Mouse (Mus musculus) lung, postnatal 0 days (tissue): ENCODE measurements at regions not wholly inside any gene's neighbourhood (a gene's known extent, or its start where the extent isn't known, plus 50 kb on each side); places are given as distances from the start of the nearest gene placed in this dataset.
"Not testable (repeated sequence)": the region's sequence is repeated elsewhere in the genome, so short reads cannot be mapped to it uniquely, and the experiment has no call there.

Experiments used
- ATAC-seq: fragments of 200-750 bp; cut with Nextera tagmentation; 2 replicates; pipeline ENCODE4 v1.8.0; 2017; ENCODE audit warnings: moderate library complexity
- DNase-seq: peaks from one replicate; pipeline ENCODE4 v3.0.0-alpha.2; 2016; ENCODE audit warnings: low spot score
- H3K27ac ChIP-seq: fragments of 300-500 bp; sonication (generic); 2 replicates; pipeline ENCODE4 v1.5.1; 2014; ENCODE audit warnings: antibody characterized with exemption, mild to moderate bottlenecking, low read length, mixed read lengths
- H3K27me3 ChIP-seq: fragments of 300-500 bp; sonication (generic); replicated peaks from 2 replicates; pipeline ENCODE4 v1.6.1; 2014; ENCODE audit warnings: low read length, mixed read lengths; ENCODE audit not compliant: insufficient read depth
- H3K36me3 ChIP-seq: fragments of 300-500 bp; sonication (generic); 2 replicates; pipeline ENCODE4 v1.6.1; 2014; ENCODE audit warnings: low read length, mixed read lengths; ENCODE audit not compliant: insufficient read depth
- H3K4me1 ChIP-seq: fragments of 300-500 bp; sonication (generic); 2 replicates; pipeline ENCODE4 v1.6.1; 2014; ENCODE audit warnings: antibody characterized with exemption, low read depth, low read length, mixed read lengths; ENCODE audit not compliant: insufficient read depth
- H3K4me2 ChIP-seq: fragments of 300-500 bp; sonication (generic); replicated peaks from 2 replicates; pipeline ENCODE4 v1.6.1; 2014; ENCODE audit warnings: low read depth, mild to moderate bottlenecking, low read length, moderate library complexity, mixed read lengths
- H3K4me3 ChIP-seq: fragments of 300-500 bp; sonication (generic); 2 replicates; pipeline ENCODE4 v1.5.1; 2014; ENCODE audit warnings: low read depth, low read length
- H3K9ac ChIP-seq: fragments of 300-500 bp; sonication (generic); replicated peaks from 2 replicates; pipeline ENCODE4 v1.6.1; 2014; ENCODE audit warnings: low read depth, mild to moderate bottlenecking
- H3K9me3 ChIP-seq: fragments of 300-500 bp; sonication (generic); 2 replicates; pipeline ENCODE4 v1.6.1; 2016; ENCODE audit warnings: low read length, mixed read lengths
- CTCF ChIP-seq: IDR thresholded peaks from 2 replicates; pipeline ENCODE4 v1.5.1; 2016; ENCODE audit warnings: antibody characterized with exemption, mild to moderate bottlenecking
- EP300 ChIP-seq: IDR thresholded peaks from 2 replicates; pipeline ENCODE4 v1.6.1; 2016; ENCODE audit warnings: antibody characterized with exemption, mild to moderate bottlenecking, control low read depth
- WGBS: fragments of 180-500 bp; shearing (Covaris S2); extraction: QIAGEN DNeasy Blood & Tissue Kit; methylation state at CpG from one replicate; pipeline ENCODE4 v1.1.7; 2014; 5-methylcytosine and 5-hydroxymethylcytosine counted together

- Histone ChIP-seq H3K27ac (no peak overlapping the region), H3K36me3 (no peaks in the 10 kb centered on the region), H3K9ac (no peak overlapping the region), H3K27me3 (no peaks in the 10 kb centered on the region), H3K4me3 (no peak overlapping the region), H3K9me3 (no peaks in the 10 kb centered on the region), H3K4me1 (no peaks in the 10 kb centered on the region), H3K4me2 (no peak overlapping the region)
- no peak for DNase-seq
- 57% methylated on average over 6 of the region's 6 CpGs for WGBS
- no peak for TF ChIP-seq EP300
- no peak for TF ChIP-seq CTCF
- no peak for ATAC-seq
Observed at GRCm38 (mm10) chr4:10670846-10671428, 203.4 kb upstream of the 2610301B20Rik start.

- TF ChIP-seq EP300, result no peak
- TF ChIP-seq CTCF, result no peak
- no peaks in the 10 kb centered on the region for H3K9me3 ChIP-seq
- no peak overlapping the region for H3K4me2 ChIP-seq
- ATAC-seq, result no peak
- H3K27ac ChIP-seq, result no peak overlapping the region
- 70% methylated on average over 9 of the region's 9 CpGs for WGBS
- DNase-seq, result no peak
- H3K36me3 ChIP-seq, result no peaks in the 10 kb centered on the region
- no peaks in the 10 kb centered on the region for H3K4me1 ChIP-seq
- no peak overlapping the region for H3K4me3 ChIP-seq
- no peaks in the 10 kb centered on the region for H3K27me3 ChIP-seq
- H3K9ac ChIP-seq, result no peak overlapping the region
Observed at GRCm38 (mm10) chr4:10691086-10691485, 183.2 kb upstream of the 2610301B20Rik start.

GRCm38 (mm10) chr4:10692860-10693259, 181.4 kb upstream of the 2610301B20Rik start:
- H3K27ac ChIP-seq, result no peak overlapping the region
- no peaks in the 10 kb centered on the region for H3K9me3 ChIP-seq
- H3K4me3 ChIP-seq, result no peak overlapping the region
- no peak for TF ChIP-seq CTCF
- no peak for TF ChIP-seq EP300
- H3K4me2 ChIP-seq, result no peak overlapping the region
- no peaks in the 10 kb centered on the region for H3K27me3 ChIP-seq
- H3K9ac ChIP-seq, result no peak overlapping the region
- no peak for ATAC-seq
- WGBS, result 55% methylated on average over 2 of the region's 2 CpGs
- no peaks in the 10 kb centered on the region for H3K4me1 ChIP-seq
- H3K36me3 ChIP-seq, result no peaks in the 10 kb centered on the region
- DNase-seq, result peak; percentile 13

GRCm38 (mm10) chr4:10693446-10694105, 180.7 kb upstream of the 2610301B20Rik start:
- no peak overlapping the region for H3K27ac ChIP-seq
- no peak for DNase-seq
- no peak overlapping the region for H3K9ac ChIP-seq
- H3K4me3 ChIP-seq, result no peak overlapping the region
- H3K4me1 ChIP-seq, result no peaks in the 10 kb centered on the region
- no peaks in the 10 kb centered on the region for H3K9me3 ChIP-seq
- no peak for ATAC-seq
- H3K4me2 ChIP-seq, result 0 out of 2 replicates have a peak overlapping the region, but pooled peaks have one; percentile 19
- WGBS, result 73% methylated on average over 5 of the region's 15 CpGs
- H3K27me3 ChIP-seq, result no peaks in the 10 kb centered on the region
- H3K36me3 ChIP-seq, result no peaks in the 10 kb centered on the region
- TF ChIP-seq CTCF (no peak), EP300 (no peak)

- H3K27ac ChIP-seq, H3K9me3 ChIP-seq, H3K4me1 ChIP-seq, H3K4me2 ChIP-seq, H3K4me3 ChIP-seq, DNase-seq, ATAC-seq, H3K9ac ChIP-seq, H3K36me3 ChIP-seq, H3K27me3 ChIP-seq: not testable (repeated sequence)
- WGBS, result 38% methylated on average over 8 of the region's 21 CpGs
Observed at GRCm38 (mm10) chr4:10694106-10694748, 180.1 kb upstream of the 2610301B20Rik start.

- Histone ChIP-seq H3K27me3 (no peaks in the 10 kb centered on the region), H3K4me2 (no peak overlapping the region), H3K4me1 (no peaks in the 10 kb centered on the region), H3K4me3 (no peak overlapping the region), H3K27ac (no peak overlapping the region), H3K9ac (no peak overlapping the region), H3K36me3 (no peaks in the 10 kb centered on the region), H3K9me3 (no peaks in the 10 kb centered on the region)
- ATAC-seq, result no peak
- no peak for TF ChIP-seq EP300
- TF ChIP-seq CTCF, result no peak
- no peak for DNase-seq
- 59% methylated on average over 1 of the region's 1 CpGs for WGBS
Observed at GRCm38 (mm10) chr4:10697225-10697836, 177.0 kb upstream of the 2610301B20Rik start.
